Mouse (Mus musculus): ENCODE results near the gene Zzef1.

Gene Zzef1

DNA sequence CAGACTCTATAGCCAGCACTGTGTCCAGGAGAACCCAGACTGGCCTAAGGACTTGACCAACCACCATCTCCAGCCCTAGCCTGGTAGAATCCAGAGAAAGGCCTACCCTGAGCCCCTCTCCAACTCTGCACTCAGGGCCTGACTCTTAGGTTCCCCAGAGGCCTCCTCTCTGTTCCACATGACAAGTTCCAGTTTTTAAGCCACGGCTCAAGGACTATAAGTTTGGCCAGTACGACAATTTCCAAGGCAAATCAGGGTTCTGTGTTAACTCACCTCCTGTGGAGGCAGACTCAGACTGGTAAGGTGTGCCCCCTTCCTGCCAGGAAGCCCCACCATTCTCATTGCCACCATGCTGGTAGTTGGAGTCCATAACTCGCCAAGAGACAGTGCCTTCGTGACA is 158.2 kb downstream of the Zzef1 start:
- no peak for DNase-seq (ENCODE audit: extremely low read depth, low read depth)

- DNase-seq (ENCODE audit: extremely low read depth, low read depth), result no peak
Observed at GRCm38 (mm10) chr11:72955339-72955974, 159.4 kb downstream of the Zzef1 start.

GRCm38 (mm10) chr11:72957318-72957717 is 161.3 kb downstream of the Zzef1 start:
- DNase-seq (ENCODE audit: extremely low read depth, low read depth), result no peak

DNA sequence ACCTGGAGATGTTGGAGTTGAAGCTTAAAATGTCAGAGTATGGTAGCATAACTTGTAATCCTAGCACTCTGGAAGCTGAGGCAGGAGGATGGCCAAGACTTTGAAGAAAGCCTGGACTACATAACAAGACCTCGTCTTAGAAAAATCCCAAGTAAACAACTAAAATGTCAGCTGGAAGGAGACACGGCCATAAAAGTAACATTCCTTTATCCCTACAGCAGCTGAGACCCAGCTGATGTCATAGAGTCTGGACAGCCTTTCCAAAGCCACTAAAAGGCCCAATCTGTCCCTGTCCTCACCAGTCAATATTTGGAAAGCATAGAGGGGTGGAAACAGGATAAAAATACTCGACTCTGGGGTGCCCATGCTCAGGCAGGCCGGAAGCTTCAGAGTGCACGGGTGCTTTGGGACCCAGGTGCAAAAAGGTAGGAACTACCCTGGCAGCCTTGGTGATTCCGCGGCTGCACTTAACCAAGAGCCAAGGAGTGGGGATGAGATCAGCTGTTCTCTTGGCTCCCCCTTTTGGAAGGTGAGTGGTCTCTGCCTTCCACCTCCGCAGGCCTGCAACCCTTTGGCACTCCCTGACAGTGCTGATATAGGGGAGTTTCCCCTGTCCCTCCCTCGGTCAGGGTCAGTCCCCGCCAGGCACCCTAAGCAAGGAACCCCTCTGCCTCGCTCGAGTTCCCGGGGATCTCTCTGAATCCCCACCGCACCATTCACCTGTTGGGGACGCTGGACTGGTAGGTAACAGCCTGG is 164.1 kb downstream of the Zzef1 start:
- DNase-seq (ENCODE audit: extremely low read depth, low read depth), result no peak

- DNase-seq (ENCODE audit: extremely low read depth, low read depth), result no peak
Observed at GRCm38 (mm10) chr11:72960723-72961071, 164.7 kb downstream of the Zzef1 start.

GRCm38 (mm10) chr11:72961072-72961980 is 165.3 kb downstream of the Zzef1 start, which contains the start of gene Atp2a3:
Gene Atp2a3 (plus strand): TSS chr11:72961169.
- peak; percentile 89 for DNase-seq (ENCODE audit: extremely low read depth, low read depth)

DNA sequence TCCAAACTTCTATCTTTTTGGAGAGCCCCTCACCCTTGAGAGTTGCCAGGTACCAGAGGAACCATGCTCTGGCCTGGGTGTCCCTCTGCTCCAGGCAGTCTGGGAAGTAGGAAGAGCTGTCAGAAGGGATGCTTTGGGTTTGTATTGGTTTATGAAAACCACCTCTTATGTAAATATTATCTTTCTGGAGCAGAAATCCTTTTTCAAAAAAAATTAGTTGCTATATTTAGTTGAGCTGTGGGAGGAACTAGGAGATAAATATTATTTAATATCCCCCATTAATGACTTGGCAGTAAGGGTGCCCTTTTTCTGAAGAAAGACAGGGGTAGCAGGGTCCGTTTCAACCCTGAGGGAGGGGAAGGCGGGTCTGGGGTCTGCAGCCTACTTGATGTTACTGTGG is 166.4 kb downstream of the Zzef1 start:
- DNase-seq (ENCODE audit: extremely low read depth, low read depth), result no peak

- no peak for DNase-seq (ENCODE audit: extremely low read depth, low read depth)
Observed at GRCm38 (mm10) chr11:72963058-72963788, 167.2 kb downstream of the Zzef1 start.

DNA sequence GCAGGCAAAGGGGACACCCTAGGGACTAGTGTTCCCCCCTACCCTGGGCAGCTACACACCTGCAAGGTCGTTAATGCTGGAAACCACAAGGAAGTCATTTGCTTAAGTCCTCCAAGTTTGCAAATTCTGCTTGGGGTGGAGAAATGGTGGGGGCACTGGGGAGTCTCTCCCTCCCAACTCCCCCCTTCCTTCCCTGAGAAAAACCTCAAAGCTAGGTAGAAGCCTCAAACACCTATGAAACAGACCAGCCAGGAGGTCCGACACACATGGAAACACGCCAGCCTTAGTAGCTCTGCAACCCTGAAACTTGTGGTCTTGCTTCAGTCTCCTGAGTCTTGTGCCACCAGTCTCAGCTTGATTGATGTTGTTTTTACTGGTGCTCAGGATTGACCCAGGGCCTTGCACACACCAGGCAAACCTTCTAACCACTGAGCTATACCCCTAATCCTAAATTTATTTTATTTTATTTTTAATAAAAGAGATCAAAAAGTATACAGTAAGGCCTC is 167.8 kb downstream of the Zzef1 start:
- DNase-seq (ENCODE audit: extremely low read depth, low read depth), result no peak

DNA sequence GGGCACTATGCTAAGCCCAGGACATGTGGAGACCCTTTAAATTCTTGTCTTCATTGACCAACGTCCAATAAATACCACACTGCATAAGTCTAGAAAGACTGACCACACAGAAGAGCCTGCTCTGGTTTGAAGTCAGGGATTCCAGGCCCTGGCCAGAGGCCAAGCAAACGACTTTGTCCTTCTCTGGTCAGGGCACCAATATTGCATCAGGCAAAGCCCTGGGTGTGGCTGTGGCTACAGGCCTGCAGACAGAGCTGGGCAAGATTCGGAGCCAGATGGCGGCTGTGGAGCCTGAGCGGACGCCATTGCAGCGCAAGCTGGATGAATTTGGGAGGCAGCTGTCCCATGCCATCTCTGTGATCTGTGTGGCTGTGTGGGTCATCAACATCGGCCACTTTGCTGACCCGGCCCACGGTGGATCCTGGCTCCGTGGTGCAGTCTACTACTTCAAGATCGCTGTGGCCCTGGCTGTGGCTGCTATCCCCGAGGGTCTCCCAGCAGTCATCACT is 179.0 kb downstream of the Zzef1 start:
- no peak for DNase-seq (ENCODE audit: extremely low read depth, low read depth)

All from MEL-GATA-1-ER (cell line).